Mouse (Mus musculus) 416B (cell line): ENCODE results near the gene 9130023H24Rik.

Source experiments
- DNase-seq: peaks from one replicate; pipeline ENCODE4 v3.0.0; 2011; ENCODE audit warnings: low read depth

Gene 9130023H24Rik

DNA sequence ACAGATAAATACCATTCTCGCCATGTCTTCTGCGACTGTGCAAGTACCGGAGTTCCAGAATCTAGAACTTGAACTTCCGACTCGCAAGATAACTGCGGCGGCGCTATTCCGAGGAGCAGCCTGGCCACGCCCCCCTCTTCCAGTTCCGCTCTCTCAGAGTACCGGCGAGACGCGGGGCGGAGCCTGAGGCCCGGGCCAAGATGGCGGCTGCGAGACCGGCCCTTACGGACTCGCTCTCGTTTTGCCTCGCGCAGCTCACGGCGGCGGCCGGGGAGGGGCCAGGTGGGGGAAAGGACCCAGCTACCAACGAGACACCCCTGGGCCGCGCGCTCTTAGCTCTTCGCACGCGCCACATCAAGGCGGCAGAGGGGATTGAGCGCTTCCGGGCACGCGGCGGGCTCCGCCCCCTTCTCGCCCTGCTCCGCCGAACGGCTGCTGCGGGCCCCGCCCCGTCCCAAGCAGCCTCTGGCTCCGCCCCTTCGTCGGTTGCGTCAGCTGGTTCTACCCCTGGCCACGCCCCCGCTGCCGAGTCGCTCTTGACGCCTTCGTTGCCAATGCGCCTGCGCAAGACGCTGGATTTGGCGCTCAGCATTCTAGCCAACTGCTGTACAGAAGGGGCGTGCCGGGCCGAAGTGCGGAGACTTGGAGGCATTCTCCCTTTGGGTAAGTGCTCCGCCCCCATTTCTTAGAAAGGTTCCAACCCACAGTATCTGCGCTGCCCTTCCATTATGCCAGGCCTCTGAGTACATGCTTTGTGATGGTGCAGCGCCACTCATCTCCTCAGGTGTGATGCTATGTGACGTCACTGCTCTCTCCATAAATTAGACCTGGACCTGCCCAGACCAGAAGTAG is at the start of gene 9130023H24Rik:
9130023H24Rik (minus strand) TSS at position 105 of the 852 bp plus-strand sequence.
- DNase-seq: peak; percentile 100

- DNase-seq: no peak
Measured at GRCm38 (mm10) chr7:128285060-128285459, 47.2 kb upstream of the 9130023H24Rik start.

DNA sequence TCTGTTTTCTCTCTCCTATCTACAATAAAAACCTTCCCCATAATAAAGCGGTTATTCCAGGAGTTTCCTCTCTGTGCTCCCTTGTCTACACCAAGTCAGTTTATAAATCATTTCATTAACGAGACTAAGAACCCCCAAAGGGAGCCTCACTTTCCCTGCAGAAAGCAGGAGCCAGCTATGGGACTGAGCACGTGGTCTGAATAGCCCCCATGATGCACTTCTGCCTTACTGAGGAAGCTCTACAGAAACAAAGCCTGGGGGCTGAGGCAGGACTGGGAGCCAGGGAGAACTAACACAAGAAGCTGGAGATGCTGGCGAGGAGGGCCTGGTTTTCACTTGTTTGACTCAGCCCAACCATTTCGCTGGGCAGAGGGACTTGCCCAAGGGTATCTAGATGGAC is 46.2 kb upstream of the 9130023H24Rik start:
- DNase-seq: no peak

- no peak for DNase-seq
Measured at GRCm38 (mm10) chr7:128282532-128283244, 44.9 kb upstream of the 9130023H24Rik start.

- DNase-seq: no peak
Measured at GRCm38 (mm10) chr7:128281765-128282164, 43.9 kb upstream of the 9130023H24Rik start.

DNA sequence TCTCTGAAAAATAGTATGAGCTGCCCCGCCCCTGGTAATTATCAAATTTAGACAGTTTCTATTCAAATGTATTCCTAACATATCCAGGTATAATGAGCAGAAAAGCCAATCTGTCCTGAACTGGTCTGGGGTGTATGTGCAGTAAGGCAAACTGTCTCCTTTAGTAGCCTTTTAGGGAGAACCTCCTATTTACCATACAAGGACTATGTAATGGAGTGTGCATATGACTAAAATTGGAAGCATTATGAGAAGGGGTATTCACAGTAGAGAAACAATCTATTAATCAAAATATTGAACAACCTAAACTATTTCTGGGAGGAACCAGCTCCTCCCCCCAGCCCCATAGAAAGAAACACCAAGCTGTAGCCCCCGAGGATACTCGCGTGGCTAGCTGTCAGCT is 41.9 kb upstream of the 9130023H24Rik start:
- DNase-seq: no peak

- no peak for DNase-seq
Measured at GRCm38 (mm10) chr7:128276051-128276450, 38.2 kb upstream of the 9130023H24Rik start.

GRCm38 (mm10) chr7:128271496-128271895 is 33.7 kb upstream of the 9130023H24Rik start:
- DNase-seq: no peak

GRCm38 (mm10) chr7:128270431-128270850 is 32.6 kb upstream of the 9130023H24Rik start:
- DNase-seq: no peak

GRCm38 (mm10) chr7:128267813-128268212 is 30.0 kb upstream of the 9130023H24Rik start:
- no peak for DNase-seq

DNA sequence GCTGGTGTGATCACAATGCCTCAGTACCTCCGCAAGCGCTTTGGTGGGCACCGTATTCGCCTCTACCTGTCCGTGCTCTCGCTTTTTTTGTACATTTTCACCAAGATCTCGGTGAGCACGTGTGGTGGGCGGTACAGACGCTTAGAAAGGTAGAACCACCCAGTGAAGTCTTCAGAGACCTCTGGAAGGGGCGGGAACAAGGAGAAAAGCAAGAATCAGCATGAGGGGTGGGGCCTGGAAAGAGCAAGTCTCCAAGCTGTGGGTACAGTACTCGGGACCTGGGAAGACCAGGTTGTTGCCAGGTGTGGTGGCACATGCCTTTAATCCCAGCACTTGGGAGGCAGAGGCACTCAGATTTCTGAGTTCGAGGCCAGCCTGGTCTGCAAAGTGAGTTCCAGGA is 29.6 kb upstream of the 9130023H24Rik start:
- no peak for DNase-seq

DNA sequence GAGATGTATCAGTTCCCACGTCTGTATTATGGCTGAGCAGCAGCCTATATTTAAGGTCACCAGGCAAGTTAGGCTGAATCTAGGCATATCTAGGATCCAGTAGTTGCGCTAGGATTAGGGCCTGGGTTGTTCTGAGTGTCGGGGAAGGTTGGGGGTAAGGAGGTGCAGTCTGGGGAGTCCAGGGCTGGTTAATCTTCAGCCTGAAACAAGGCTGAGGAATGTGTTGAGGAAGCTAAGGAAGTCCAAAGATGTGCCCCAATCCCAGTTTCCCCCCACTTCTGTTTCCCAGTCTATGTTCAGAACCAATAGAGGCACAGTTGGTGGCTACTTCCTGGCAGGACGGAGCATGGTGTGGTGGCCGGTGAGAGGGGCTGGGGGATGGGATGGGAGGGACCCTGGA is 28.2 kb upstream of the 9130023H24Rik start:
- no peak for DNase-seq

DNA sequence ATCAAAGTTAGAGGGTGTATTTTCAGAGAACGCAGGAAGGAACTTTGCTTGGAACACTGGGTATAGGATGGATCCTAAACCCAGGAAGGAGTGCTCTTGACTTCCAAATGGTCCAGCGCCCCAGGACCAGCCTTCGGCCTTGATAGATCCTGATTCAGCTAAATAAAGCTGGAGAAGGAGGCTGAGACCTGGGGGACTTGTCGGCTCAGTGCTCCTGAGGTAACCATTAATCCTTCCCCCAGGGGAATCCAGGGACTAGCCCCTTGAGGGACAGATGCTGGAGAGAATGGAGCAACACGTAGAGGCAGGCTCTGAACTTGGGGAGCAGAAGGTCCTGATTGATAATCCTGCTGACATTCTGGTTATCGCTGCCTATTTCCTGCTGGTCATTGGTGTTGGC is 27.6 kb upstream of the 9130023H24Rik start, which contains the start of gene Slc5a2:
Slc5a2 (plus strand) TSS at position 247 of the 400 bp plus-strand sequence.
- no peak for DNase-seq

GRCm38 (mm10) chr7:128256783-128257334 is 19.0 kb upstream of the 9130023H24Rik start:
- no peak for DNase-seq

- no peak for DNase-seq
Measured at GRCm38 (mm10) chr7:128255757-128256156, 17.9 kb upstream of the 9130023H24Rik start.

DNA sequence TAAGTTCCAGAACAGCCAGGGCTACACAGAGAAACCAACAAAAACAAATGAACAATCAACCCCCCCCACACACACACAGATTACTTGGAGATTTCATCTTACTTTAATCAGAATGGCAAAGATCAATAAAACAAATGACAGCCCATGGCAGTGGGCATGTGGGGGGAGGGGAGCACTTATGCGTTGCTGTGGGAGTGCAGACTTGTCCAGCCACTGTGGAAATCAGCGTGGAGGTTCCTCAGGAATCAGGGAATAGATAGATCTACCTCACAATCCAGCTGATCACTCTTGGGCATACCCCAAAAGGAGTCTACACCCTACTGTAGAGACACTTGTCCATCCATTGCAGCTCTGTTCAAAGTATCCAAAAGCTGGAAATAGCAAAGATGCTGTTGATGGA is 17.1 kb upstream of the 9130023H24Rik start:
- no peak for DNase-seq

DNA sequence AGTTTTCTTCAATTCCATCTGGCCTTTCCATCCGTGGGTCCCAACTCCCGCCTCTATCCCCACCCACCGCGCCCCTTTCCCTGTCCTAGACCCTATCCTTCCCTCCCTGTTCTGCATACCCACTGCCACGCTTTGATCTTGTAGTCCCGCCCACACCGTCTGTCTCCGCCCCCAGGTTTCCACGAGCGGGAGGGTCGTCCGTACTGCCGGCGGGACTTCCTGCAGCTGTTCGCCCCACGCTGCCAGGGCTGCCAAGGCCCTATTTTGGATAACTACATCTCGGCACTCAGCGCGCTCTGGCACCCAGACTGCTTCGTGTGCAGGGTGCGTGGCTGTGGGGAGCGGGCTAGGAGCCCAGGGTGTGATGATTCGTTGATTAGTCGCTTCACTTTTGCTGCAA is 14.8 kb upstream of the 9130023H24Rik start:
- no peak for DNase-seq

DNA sequence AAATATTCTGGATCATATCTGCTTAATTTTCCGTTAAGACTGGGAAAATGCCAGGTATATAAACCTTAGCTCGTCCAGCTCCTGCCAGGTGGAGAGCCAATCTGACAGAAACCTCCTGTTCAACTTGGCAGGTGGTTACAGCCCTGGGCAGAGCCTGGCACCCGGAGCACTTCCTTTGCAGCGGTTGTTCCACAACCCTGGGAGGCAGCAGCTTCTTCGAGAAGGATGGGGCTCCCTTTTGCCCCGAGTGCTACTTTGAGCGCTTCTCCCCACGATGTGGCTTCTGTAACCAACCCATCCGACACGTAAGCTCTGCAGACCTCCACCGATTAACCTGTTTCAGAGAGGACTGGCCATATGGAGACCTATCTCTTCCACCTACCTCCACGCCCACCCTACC is 14.1 kb upstream of the 9130023H24Rik start:
- no peak for DNase-seq

GRCm38 (mm10) chr7:128249998-128250397 is 12.2 kb upstream of the 9130023H24Rik start:
- no peak for DNase-seq

DNA sequence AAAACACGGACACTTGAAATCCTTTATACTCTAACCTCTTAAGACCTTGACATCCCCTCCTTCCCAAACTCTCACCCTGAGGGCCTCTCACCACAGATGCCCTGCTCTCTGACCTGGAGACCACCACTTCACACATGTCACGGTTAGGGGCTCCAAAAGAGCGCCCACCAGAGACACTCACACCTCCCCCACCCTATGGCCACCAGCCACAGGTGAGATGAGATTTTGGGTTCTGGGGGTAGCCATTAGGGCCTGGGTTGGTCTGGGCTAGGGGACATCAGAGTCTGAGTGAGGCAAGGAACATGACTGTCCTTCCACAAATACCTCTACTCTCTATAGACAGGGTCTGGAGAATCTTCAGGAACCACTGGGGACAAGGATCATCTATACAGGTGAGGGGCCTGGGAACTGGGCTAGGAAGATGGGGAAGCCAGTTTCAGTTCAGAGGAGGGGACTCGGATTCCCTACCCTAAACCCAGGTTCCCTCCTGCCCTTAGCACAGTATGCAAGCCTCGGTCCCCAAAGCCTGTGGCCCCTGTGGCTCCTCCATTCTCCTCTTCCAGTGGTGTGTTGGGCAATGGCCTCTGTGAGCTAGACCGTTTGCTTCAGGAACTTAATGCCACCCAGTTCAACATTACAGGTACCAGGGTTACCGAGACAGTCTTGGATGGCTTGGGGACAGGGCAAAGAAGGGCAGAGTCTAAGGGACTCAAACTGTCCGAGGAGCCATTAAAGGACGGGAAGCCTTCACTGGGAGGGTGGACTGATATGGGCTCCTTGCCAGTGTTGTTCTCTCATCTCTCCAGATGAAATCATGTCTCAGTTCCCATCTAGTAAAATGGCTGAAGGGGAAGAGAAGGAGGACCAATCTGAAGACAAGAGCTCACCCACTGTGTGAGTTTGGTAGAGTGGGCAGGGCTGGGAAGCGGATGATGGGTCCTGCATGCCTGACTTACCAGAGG is 10.5 kb upstream of the 9130023H24Rik start:
- DNase-seq: no peak

DNA sequence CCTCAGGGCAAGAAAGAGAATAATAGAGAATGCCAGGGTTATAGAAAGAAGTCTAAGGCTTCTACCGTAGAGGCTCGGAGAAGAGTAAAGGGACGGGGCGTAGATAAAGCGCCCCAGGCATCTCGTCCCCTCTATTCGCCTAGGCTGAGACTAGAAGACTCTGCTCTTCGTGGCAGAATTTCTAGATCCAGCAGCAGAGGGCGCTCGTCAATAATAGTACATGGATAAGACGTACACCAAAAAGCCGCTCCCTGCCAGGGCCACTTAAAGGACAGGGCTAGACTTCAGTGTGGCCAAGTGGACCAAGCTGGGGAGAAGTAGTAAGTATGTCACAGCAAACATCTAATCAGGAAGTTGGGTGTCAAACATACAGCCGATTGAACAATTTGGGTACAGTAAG is 9.6 kb upstream of the 9130023H24Rik start:
- peak; percentile 68 for DNase-seq
